Mouse (Mus musculus) C2C12 (cell line): ENCODE results near the gene Rala.

Experiments used
- CTCF ChIP-seq: IDR thresholded peaks from one replicate; pipeline ENCODE4 v1.5.1; 2011; ENCODE audit not compliant: control insufficient read depth, insufficient read depth, insufficient read length
- USF1 ChIP-seq: IDR thresholded peaks from one replicate; pipeline ENCODE4 v1.6.1; 2011; ENCODE audit warnings: low read depth, mild to moderate bottlenecking, control low read depth, moderate library complexity

DNA sequence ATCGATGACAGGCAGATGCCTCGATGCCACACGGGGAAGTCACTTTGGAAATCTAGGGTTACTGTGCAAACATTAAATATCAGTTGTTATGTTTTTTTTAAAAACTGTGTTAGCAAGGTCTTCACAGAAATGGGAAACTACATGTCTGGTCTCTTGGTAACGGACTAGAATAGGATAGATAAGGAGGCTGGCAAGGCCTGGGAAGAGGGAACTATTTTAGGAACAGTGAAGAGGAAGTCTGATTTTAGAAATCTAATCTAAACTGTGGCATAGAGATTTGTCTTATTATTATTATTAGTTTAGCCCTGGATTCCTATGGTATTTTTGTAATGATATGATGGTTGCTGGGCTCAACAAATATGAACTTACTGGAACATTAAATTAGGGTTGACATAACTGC, 48.0 kb upstream of the Rala start:
- TF ChIP-seq CTCF (no peak), USF1 (no peak)
